Mouse (Mus musculus): Measurements from ENCODE around the gene Gpc6. TPM values are rescaled to one million over a fixed set of nuclear protein-coding genes. Genes with fewer than 3 reads are reported as not detected.

The Gpc6 gene
- polyA plus RNA-seq, 1 experiment from 2014 or later = 37.6 TPM

GRCm38 (mm10) chr14:117303901-117304722 lies 379.0 kb downstream of the Gpc6 start:
- Histone ChIP-seq H3K27me3 (replicated peaks) (no peaks in the 10 kb centered on the region), H3K9me3 (no peaks in the 10 kb centered on the region), H3K4me3 (replicated peaks) (no peak overlapping the region), H3K9ac (no peak overlapping the region), H3K36me3 (no peaks in the 10 kb centered on the region), H3K4me2 (replicated peaks) (no peak overlapping the region), H3K27ac (no peak overlapping the region), H3K4me1 (replicated peaks) (no peaks in the 10 kb centered on the region)
- WGBS = 80% methylated on average over 8 of the region's 8 CpGs
- no peak for ATAC-seq

GRCm38 (mm10) chr14:117304723-117305010 lies 379.6 kb downstream of the Gpc6 start:
- no peak for ATAC-seq
- no peaks in the 10 kb centered on the region for H3K4me1 ChIP-seq (replicated peaks)
- H3K9me3 ChIP-seq = no peaks in the 10 kb centered on the region
- no peak overlapping the region for H3K9ac ChIP-seq
- H3K36me3 ChIP-seq = no peaks in the 10 kb centered on the region
- H3K4me3 ChIP-seq (replicated peaks) = no peak overlapping the region
- H3K27me3 ChIP-seq (replicated peaks) = no peaks in the 10 kb centered on the region
- WGBS = 86% methylated on average over 2 of the region's 2 CpGs
- no peak overlapping the region for H3K4me2 ChIP-seq (replicated peaks)
- H3K27ac ChIP-seq = no peak overlapping the region

GRCm38 (mm10) chr14:117309997-117310520 lies 384.9 kb downstream of the Gpc6 start:
- Histone ChIP-seq H3K4me2 (replicated peaks) (no peak overlapping the region), H3K9ac (no peak overlapping the region), H3K36me3 (no peaks in the 10 kb centered on the region), H3K27me3 (replicated peaks) (no peaks in the 10 kb centered on the region), H3K4me3 (replicated peaks) (no peak overlapping the region), H3K27ac (no peak overlapping the region), H3K9me3 (no peaks in the 10 kb centered on the region), H3K4me1 (replicated peaks) (no peaks in the 10 kb centered on the region)
- no peak for ATAC-seq
- WGBS = 92% methylated on average over 3 of the region's 3 CpGs

GRCm38 (mm10) chr14:117324214-117324613 lies 399.1 kb downstream of the Gpc6 start:
- H3K9ac ChIP-seq = no peak overlapping the region
- no peak overlapping the region for H3K4me3 ChIP-seq (replicated peaks)
- no peak overlapping the region for H3K27ac ChIP-seq
- no peaks in the 10 kb centered on the region for H3K4me1 ChIP-seq (replicated peaks)
- ATAC-seq = no peak
- WGBS = 86% methylated on average over 2 of the region's 2 CpGs
- H3K27me3 ChIP-seq (replicated peaks) = no peaks in the 10 kb centered on the region
- H3K9me3 ChIP-seq = no peaks in the 10 kb centered on the region
- no peak overlapping the region for H3K4me2 ChIP-seq (replicated peaks)
- H3K36me3 ChIP-seq = no peaks in the 10 kb centered on the region

- ATAC-seq = no peak
- Histone ChIP-seq H3K27me3 (replicated peaks) (no peaks in the 10 kb centered on the region), H3K4me3 (replicated peaks) (no peak overlapping the region), H3K4me1 (replicated peaks) (no peaks in the 10 kb centered on the region), H3K4me2 (replicated peaks) (no peak overlapping the region), H3K9me3 (no peaks in the 10 kb centered on the region), H3K36me3 (no peaks in the 10 kb centered on the region), H3K9ac (no peak overlapping the region), H3K27ac (no peak overlapping the region)
- 63% methylated on average over 1 of the region's 1 CpGs for WGBS
Measured at GRCm38 (mm10) chr14:117332256-117332655, 407.1 kb downstream of the Gpc6 start.

- ATAC-seq = no peak
- Histone ChIP-seq H3K4me1 (replicated peaks) (no peaks in the 10 kb centered on the region), H3K9ac (no peak overlapping the region), H3K36me3 (no peaks in the 10 kb centered on the region), H3K4me3 (replicated peaks) (no peak overlapping the region), H3K27ac (no peak overlapping the region), H3K4me2 (replicated peaks) (no peak overlapping the region), H3K27me3 (replicated peaks) (no peaks in the 10 kb centered on the region), H3K9me3 (no peaks in the 10 kb centered on the region)
- WGBS = 78% methylated on average over 1 of the region's 1 CpGs
Measured at GRCm38 (mm10) chr14:117337271-117337670, 412.2 kb downstream of the Gpc6 start.

GRCm38 (mm10) chr14:117340549-117340948 lies 415.4 kb downstream of the Gpc6 start:
- no peak overlapping the region for H3K9ac ChIP-seq
- no peak overlapping the region for H3K27ac ChIP-seq
- no peaks in the 10 kb centered on the region for H3K4me1 ChIP-seq (replicated peaks)
- 78% methylated on average over 4 of the region's 4 CpGs for WGBS
- no peak for ATAC-seq
- no peaks in the 10 kb centered on the region for H3K9me3 ChIP-seq
- H3K36me3 ChIP-seq = no peaks in the 10 kb centered on the region
- H3K27me3 ChIP-seq (replicated peaks) = no peaks in the 10 kb centered on the region
- H3K4me3 ChIP-seq (replicated peaks) = no peak overlapping the region
- H3K4me2 ChIP-seq (replicated peaks) = no peak overlapping the region

GRCm38 (mm10) chr14:117344505-117344904 lies 419.4 kb downstream of the Gpc6 start:
- Histone ChIP-seq H3K9ac (no peak overlapping the region), H3K9me3 (no peaks in the 10 kb centered on the region), H3K4me3 (replicated peaks) (no peak overlapping the region), H3K36me3 (no peaks in the 10 kb centered on the region), H3K4me2 (replicated peaks) (no peak overlapping the region), H3K27me3 (replicated peaks) (no peaks in the 10 kb centered on the region), H3K4me1 (replicated peaks) (no peaks in the 10 kb centered on the region), H3K27ac (no peak overlapping the region)
- ATAC-seq = no peak
- WGBS = 86% methylated on average over 6 of the region's 6 CpGs

GRCm38 (mm10) chr14:117346372-117346885 lies 421.3 kb downstream of the Gpc6 start:
- Histone ChIP-seq H3K36me3 (no peaks in the 10 kb centered on the region), H3K27ac (no peak overlapping the region), H3K4me1 (replicated peaks) (no peaks in the 10 kb centered on the region), H3K9ac (no peak overlapping the region), H3K9me3 (no peaks in the 10 kb centered on the region), H3K4me2 (replicated peaks) (no peak overlapping the region), H3K4me3 (replicated peaks) (no peak overlapping the region), H3K27me3 (replicated peaks) (no peaks in the 10 kb centered on the region)
- WGBS = 90% methylated on average over 6 of the region's 6 CpGs
- no peak for ATAC-seq

- WGBS = 69% methylated on average over 7 of the region's 7 CpGs
Measured at GRCm38 (mm10) chr14:117351296-117351695, 426.2 kb downstream of the Gpc6 start.

GRCm38 (mm10) chr14:117361155-117361964 lies 436.2 kb downstream of the Gpc6 start:
- no peak overlapping the region for H3K4me3 ChIP-seq (replicated peaks)
- no peaks in the 10 kb centered on the region for H3K36me3 ChIP-seq
- 72% methylated on average over 9 of the region's 9 CpGs for whole genome bisulfite sequencing

More at GRCm38 (mm10) chr14:117351296-117351695, 426.2 kb downstream of the Gpc6 start:
- Histone ChIP-seq H3K4me3 (replicated peaks) (no peak overlapping the region), H3K27ac (no peak overlapping the region), H3K4me1 (replicated peaks) (no peaks in the 10 kb centered on the region), H3K4me2 (replicated peaks) (no peak overlapping the region), H3K27me3 (replicated peaks) (no peaks in the 10 kb centered on the region), H3K9ac (no peak overlapping the region), H3K9me3 (no peaks in the 10 kb centered on the region), H3K36me3 (no peaks in the 10 kb centered on the region)
- ATAC-seq = no peak

GRCm38 (mm10) chr14:117361965-117362309 lies 436.8 kb downstream of the Gpc6 start:
- no peak overlapping the region for H3K9ac ChIP-seq
- H3K4me2 ChIP-seq (replicated peaks) = no peak overlapping the region
- H3K4me3 ChIP-seq (replicated peaks) = no peak overlapping the region
- 95% methylated on average over 2 of the region's 2 CpGs for WGBS
- H3K36me3 ChIP-seq = no peaks in the 10 kb centered on the region
- no peaks in the 10 kb centered on the region for H3K27me3 ChIP-seq (replicated peaks)
- H3K4me1 ChIP-seq (replicated peaks) = no peaks in the 10 kb centered on the region
- no peaks in the 10 kb centered on the region for H3K9me3 ChIP-seq
- ATAC-seq = no peak
- H3K27ac ChIP-seq = no peak overlapping the region

More at GRCm38 (mm10) chr14:117361155-117361964, 436.2 kb downstream of the Gpc6 start:
- Histone ChIP-seq H3K9ac (no peak overlapping the region), H3K9me3 (no peaks in the 10 kb centered on the region), H3K4me2 (replicated peaks) (no peak overlapping the region), H3K4me1 (replicated peaks) (no peaks in the 10 kb centered on the region), H3K27me3 (replicated peaks) (no peaks in the 10 kb centered on the region), H3K27ac (no peak overlapping the region)
- no peak for ATAC-seq

Data from intestine, embryonic 15.5 days (tissue).